Mouse (Mus musculus) left cerebral cortex, adult 11 months (tissue): ENCODE results near the gene Gm45717.
"Not testable (repeated sequence)": the region's sequence is repeated elsewhere in the genome, so short reads cannot be mapped to it uniquely, and the experiment has no call there.

Source experiments
- DNase-seq: peaks from one replicate; pipeline ENCODE4 v3.0.0; 2022; ENCODE audit warnings: low spot score

The Gm45717 gene

DNA sequence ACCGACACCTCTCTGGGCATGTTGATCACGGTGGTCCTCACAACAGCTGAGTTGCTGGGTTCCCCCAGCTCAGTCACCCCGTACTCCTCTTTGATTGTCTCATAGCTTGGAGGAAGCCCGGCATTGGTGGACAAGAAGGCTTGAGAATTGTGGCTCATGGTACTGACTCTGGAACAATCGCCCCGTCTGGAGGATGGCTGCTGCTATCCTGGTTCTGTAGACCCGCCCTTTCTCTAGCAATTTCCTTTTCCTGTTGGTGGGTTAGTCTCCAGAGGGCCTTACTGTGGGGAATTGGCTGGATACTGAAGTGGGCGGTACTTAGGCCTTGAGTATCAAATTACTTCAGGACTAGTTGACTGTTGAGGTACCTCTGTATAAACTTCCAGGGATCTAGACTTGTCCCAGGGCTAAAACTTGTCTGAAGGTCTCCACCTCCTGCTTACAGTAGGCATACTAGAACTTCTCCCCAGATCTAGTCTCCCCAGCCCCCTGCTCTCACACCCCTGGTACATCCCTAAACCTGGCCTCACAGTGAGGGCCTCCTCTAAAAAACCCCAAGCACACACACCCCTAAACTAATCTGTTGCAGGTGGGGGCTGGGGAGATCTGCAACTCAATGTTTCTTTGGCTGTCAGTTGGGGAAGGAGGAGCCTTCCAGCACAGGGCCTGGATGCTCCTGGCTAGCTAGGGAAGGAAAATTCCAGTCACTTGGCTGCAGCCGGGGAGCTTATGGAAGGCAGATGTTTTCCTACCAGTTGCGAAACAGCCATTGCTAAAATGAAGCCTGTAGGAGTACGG is at the start of gene Gm45717, which contains the start of gene Ifitm2:
Gene Gm45717, minus strand, starts transcription at position 180 of the 798 bp plus-strand sequence.
Gene Ifitm2, minus strand, starts transcription at position 230 of the 798 bp plus-strand sequence.
- no peak for DNase-seq

DNA sequence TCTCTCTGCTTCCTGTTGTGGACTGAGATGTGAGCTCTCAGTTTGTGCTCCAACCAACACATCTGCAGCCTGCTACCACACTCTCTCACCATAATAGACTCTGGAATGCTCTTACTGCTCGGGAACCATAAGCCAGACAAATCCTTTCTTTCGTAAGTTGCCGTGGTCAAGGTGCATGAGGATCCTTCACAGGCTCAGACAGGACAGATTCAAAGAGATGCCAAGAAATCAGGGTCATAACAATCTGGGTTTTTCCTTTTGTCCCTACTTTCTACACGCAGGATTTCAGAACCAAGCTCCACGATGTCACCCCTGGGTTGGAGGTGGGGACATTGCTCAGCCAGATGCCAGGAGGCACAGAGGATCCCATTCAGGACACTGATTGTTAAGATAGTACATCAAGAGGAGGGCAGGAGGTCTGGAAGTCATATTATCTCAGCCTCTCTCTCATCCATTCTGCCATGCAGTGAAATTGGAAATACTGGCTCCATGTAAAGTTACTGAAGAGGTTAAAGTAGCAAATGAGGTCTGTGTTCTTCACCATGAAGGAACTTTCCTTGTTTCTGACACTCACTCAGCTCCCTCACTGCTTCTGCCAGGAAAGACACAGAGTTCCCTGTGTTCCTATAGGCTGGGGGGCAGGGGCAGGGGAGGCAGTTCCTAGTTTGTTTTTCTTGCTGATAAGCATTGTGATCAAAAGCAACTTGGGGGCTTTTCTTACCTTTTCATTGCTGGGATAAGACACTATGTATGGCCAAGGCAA is 47.7 kb upstream of the Gm45717 start:
- no peak for DNase-seq

DNA sequence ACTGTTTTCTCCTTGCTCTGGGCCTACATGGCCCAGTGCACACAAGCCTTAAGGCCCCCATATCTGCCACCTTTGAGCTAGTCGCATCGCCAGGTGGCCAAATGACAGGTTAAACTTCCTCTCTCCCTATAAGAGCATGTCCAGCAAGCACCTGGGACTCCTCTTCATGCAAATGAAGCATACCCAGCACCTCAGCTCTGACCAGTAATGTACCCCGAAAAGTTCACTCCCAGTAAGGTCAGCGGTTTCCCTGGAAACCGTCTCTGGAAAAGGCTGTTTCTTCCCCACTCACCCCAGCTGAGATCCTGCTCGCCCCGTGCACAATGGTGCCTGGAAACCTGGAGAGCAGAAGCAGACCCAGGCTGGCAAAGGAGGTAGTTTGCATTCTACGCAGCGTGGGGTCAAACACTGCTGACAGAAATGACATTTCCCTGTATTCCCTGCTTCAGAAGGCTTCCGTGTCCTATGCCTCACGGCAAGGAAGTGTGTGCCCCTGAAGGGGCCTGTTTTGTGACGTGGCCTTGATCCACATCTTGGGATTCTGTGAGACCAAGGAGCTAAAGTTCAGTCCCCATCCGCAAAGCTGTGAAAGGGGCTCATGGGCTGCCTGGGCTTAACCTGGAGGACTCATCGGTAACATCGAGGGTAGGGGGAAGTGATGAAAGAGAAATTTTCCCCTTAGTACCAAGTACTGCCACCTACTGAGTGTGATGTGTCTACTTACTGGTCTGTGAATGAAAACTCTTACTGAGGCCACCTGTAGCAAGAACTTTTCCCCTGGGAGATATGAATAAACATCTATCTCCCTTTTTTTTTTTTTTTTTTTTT is 45.4 kb upstream of the Gm45717 start:
- no peak for DNase-seq

GRCm38 (mm10) chr7:140998853-140999700 is 43.3 kb upstream of the Gm45717 start:
- no peak for DNase-seq

GRCm38 (mm10) chr7:140997817-140998216 is 42.1 kb upstream of the Gm45717 start:
- no peak for DNase-seq

- no peak for DNase-seq
Measured at GRCm38 (mm10) chr7:140991117-140991689, 35.5 kb upstream of the Gm45717 start.

GRCm38 (mm10) chr7:140990622-140991021 is 34.9 kb upstream of the Gm45717 start:
- no peak for DNase-seq

GRCm38 (mm10) chr7:140990185-140990584 is 34.4 kb upstream of the Gm45717 start:
- no peak for DNase-seq

DNA sequence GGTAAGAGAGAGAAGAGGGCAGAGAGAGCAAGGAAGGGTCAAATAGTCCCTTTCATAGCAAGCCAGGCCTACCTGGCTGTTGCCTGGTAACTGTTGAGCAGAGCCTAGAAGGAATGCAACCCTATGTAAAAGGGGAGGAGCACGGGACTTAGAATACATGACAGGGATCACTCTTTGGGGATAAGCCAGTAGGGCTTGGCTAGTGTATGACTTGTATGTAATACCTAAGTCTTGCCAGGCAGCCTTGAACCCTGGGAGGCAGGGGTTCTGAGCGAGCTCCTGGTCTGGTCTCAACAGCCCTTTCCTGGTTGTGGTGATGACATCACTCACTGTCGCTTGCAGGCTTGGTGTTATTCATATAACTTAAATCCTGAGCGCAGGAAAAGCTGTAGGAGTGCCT is 33.3 kb upstream of the Gm45717 start:
- DNase-seq: no peak

DNA sequence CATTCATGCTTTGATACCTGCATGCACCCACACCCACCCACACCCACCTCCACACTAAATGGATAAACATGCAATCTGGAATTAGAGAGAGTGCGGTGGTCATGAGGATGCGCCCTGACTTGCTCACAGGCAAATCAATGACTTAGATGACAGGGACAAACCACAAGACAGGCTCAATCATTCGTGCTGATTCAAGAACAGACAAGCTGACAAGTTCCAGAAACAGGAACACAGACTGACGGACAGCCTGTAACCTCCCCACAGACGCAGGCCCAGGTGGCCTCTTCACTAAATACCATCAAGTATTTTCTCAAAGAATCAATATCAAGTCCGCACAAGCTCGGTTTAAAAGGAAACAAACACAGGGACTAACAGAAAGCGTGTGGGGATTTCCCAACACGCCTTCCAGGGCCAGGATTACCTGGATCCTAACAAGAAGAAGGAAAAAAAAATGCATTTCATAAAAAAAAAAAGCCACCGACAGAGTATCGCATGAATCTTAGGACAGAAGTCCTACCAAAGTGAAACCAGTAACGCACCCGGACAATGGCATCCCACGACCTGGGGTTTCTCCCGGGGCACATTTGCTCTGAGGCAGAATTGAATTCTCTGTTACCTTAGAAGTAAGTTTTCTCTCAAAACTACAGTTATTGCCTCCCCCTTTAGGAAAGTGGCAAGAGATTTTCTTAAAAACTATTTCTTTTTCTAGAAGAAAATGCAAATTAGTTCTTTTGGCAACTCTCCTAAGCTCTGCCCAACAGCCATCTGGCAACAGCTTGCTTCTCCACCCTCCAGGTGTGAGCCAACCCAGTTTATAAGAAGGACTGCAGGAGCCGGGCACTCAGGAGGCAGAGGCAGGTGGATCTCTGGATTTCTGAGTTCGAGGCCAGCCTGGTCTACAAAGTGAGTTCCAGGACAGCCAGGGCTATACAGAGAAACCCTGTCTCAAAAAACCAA is 31.7 kb upstream of the Gm45717 start:
- no peak for DNase-seq

GRCm38 (mm10) chr7:140982971-140983370 is 27.2 kb upstream of the Gm45717 start:
- DNase-seq: no peak

DNA sequence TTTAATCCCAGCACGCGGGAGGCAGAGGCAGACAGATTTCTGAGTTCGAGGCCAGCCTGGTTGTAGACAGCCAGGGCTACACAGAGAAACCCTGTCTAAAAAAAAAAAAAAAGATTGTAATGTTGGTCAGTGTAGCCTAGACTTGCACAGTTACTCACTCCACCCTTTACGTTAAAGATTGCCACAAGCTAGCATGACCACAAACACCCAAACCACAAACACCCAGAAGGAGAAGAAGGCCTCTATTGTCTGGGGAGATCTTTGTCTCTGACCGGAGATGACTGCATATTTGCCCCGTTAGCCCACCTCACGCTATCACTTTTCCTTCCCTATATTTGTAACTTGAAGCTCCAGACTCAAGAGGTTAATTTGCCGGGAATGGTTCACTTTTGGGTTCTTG is 26.0 kb upstream of the Gm45717 start:
- DNase-seq: no peak

DNA sequence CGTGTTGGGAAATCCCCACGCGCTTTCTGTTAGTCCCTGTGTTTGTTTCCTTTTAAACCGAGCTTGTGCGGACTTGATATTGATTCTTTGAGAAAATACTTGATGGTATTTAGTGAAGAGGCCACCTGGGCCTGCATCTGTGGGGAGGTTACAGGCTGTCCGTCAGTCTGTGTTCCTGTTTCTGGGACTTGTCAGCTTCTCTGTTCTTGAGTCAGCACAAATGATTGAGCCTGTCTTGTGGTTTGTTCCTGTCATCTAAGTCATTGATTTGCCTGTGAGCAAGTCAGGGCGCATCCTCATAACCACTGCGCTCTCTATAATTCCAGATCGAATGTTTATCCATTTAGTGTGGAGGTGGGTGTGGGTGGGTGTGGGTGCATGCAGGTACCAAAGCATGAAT is 21.0 kb upstream of the Gm45717 start:
- not testable (repeated sequence) for DNase-seq

GRCm38 (mm10) chr7:140975465-140975864 is 19.7 kb upstream of the Gm45717 start:
- DNase-seq: no peak

DNA sequence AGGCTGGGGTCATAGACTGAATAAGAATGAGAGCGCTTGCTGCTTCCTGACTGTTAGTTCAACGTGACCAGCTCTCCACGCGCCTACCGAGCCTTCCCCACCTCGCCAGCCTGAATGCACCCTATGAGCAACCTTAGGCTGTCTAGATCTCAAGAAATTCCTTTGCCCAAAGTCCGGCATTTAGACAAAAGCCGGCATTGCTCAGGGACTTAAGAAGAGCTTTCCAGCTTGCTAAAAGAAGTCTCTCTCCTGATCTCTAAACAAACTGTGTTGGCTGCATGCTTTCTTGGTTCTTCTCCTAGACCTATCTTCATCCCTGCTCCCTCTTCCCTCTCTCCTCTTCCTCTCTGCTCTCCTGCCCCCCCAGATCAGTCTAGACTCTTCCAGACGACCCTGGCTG is 19.2 kb upstream of the Gm45717 start:
- no peak for DNase-seq

DNA sequence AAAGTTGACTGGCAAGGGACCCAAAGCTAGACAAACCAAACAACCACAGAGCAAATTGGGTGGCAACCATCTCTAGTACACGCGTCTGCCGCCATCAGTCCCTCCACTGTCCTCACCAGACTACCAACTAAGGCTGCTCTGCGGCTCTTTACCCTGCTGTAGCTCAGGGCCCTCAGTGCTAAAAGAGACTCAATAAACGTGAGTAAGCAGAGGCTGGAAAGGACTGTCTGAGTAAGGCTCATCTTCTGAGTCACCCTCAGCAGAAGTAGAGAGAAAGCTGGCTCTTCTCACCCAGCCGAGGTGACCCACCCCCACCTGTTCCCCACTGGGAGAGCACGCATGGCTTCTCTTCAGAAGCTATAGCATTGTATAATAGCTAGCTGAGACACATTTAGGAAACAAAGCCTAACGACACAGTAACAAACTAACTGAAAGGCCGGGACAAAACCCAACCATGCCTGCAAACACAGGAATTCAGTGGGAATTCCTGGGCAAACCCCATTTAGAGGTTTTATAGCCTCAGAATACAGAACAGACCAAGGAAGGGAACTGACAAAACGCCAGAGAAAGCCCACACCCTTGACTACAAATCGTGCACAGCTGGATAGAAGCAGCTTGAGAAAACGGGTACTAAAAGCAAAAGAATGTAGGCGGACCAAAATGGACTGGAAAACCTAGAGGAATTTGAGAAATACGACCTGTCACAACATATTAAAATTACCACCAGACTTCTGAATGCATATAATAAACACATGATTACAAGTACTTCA is 17.8 kb upstream of the Gm45717 start:
- no peak for DNase-seq

- no peak for DNase-seq
Measured at GRCm38 (mm10) chr7:140971479-140972171, 15.9 kb upstream of the Gm45717 start.

DNA sequence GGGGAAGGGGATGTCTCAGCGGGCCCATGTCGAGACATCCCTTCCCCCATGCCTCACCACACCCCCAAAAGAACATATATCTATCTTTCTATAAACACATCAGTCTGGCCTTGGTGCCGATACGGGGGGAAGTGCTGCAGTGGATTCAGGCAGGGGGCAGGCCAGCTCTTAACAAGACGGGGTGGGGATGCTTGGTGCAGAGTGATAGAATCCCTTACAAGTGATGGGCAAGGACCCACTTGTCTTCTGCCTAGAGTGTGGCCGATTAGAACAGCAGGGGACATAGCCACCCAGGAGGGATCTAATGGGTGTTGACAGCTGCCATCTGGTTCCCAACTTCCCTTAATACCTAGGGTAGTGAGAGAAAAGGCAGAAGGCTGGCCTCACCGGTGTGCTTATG is 15.2 kb upstream of the Gm45717 start:
- no peak for DNase-seq
